Mouse (Mus musculus): ENCODE measurements around the gene Spata20. TPM values are rescaled to one million over a fixed set of nuclear protein-coding genes. Genes with fewer than 3 reads are reported as not detected.

The Spata20 gene
- total RNA-seq, 2 experiments from 2014 or later = 0.54 to 1.1 TPM

- no peak for DNase-seq
- intact Hi-C loops (cut with DNase I) = no loop called here
Observed at GRCm38 (mm10) chr11:94483921-94484320, 2.1 kb downstream of the Spata20 start.

GRCm38 (mm10) chr11:94483436-94483835 lies 2.5 kb downstream of the Spata20 start:
- intact Hi-C loops (cut with DNase I) = no loop called here
- no peak for DNase-seq

- intact Hi-C loops (cut with DNase I) = no loop called here
- no peak for DNase-seq
Observed at GRCm38 (mm10) chr11:94482738-94483137, 3.2 kb downstream of the Spata20 start.

- peak in 1 of 2 experiments; percentile 17 for DNase-seq
- intact Hi-C loops (cut with DNase I) = no loop called here
Observed at GRCm38 (mm10) chr11:94481963-94482362, 4.0 kb downstream of the Spata20 start.

- intact Hi-C loops (cut with DNase I) = no loop called here
- DNase-seq = no peak
Observed at GRCm38 (mm10) chr11:94480382-94480781, 5.6 kb downstream of the Spata20 start.

GRCm38 (mm10) chr11:94477651-94478050 lies 8.3 kb downstream of the Spata20 start:
- DNase-seq = no peak
- intact Hi-C loops (cut with DNase I) = no loop called here

- no peak for DNase-seq
- intact Hi-C loops (cut with DNase I) = no loop called here
Observed at GRCm38 (mm10) chr11:94475722-94476121, 10.3 kb downstream of the Spata20 start.

GRCm38 (mm10) chr11:94474544-94474910 lies 11.5 kb downstream of the Spata20 start:
- DNase-seq = no peak
- intact Hi-C loops (cut with DNase I) = no loop called here

GRCm38 (mm10) chr11:94473707-94474543 lies 12.1 kb downstream of the Spata20 start, which contains the start of gene Cacna1g:
TSS of gene Cacna1g (minus strand) at chr11:94474198.
- intact Hi-C loops (cut with DNase I) = no loop called here
- peak; percentile 89 for DNase-seq

GRCm38 (mm10) chr11:94472916-94473706 lies 12.9 kb downstream of the Spata20 start:
- intact Hi-C loops (cut with DNase I) = no loop called here
- peak in 1 of 2 experiments; percentile 24 for DNase-seq

- intact Hi-C loops (cut with DNase I) = no loop called here
- no peak for DNase-seq
Observed at GRCm38 (mm10) chr11:94472585-94472915, 13.4 kb downstream of the Spata20 start.

- intact Hi-C loops (cut with DNase I) = no loop called here
- DNase-seq = no peak
Observed at GRCm38 (mm10) chr11:94471740-94472584, 14.0 kb downstream of the Spata20 start.

GRCm38 (mm10) chr11:94470391-94470790 lies 15.6 kb downstream of the Spata20 start:
- DNase-seq = no peak
- intact Hi-C loops (cut with DNase I) = no loop called here

GRCm38 (mm10) chr11:94469136-94470064 lies 16.6 kb downstream of the Spata20 start:
- DNase-seq = peak; percentile 42 to 57
- intact Hi-C loops (cut with DNase I) = no loop called here

- intact Hi-C loops (cut with DNase I) = no loop called here
- DNase-seq = no peak
Observed at GRCm38 (mm10) chr11:94468582-94469064, 17.4 kb downstream of the Spata20 start.

- no peak for DNase-seq
Observed at GRCm38 (mm10) chr11:94466333-94466855, 19.6 kb downstream of the Spata20 start.

GRCm38 (mm10) chr11:94464170-94464569 lies 21.8 kb downstream of the Spata20 start:
- intact Hi-C loops (cut with DNase I) = no loop called here
- DNase-seq = no peak

More at GRCm38 (mm10) chr11:94466333-94466855, 19.6 kb downstream of the Spata20 start:
- intact Hi-C loops (cut with DNase I) = no loop called here

GRCm38 (mm10) chr11:94461856-94462255 lies 24.1 kb downstream of the Spata20 start:
- intact Hi-C loops (cut with DNase I) = no loop called here
- no peak for DNase-seq

GRCm38 (mm10) chr11:94457001-94457400 lies 29.0 kb downstream of the Spata20 start:
- DNase-seq = no peak
- intact Hi-C loops (cut with DNase I) = no loop called here
